Mouse (Mus musculus): ENCODE results near the gene Rnf183.

The Rnf183 gene

DNA sequence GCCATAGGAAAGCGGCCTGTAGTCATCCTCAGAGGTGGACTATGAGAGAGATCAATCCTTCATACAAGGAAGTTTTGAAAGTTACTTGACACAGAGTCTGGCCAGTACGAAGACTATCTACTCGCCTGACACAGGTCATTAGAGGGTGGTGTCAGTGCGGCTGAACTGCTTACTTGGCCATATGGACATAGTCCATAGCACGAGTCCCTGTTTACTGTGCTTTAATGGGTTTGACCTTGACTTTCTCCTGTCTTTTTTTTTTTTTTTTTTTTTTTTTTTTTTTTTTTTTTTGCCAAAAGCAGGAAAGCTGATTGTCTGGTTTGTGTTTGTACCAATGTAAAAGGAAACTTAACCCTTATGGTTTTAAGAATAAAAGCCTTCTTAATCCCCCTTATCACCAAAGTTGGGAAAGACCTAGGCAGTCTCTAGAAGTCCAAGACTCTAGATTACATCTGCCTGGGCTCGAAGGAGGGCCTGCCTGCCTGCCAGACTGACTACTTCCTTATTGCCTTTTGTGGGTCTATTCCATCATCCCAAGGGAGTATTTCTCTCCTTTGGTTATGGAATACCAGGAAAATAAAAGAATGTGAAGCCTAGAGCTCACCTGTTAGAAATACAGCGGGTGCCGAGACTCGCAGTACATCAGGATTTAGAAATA lies 55.2 kb downstream of the Rnf183 start:
- no peak for DNase-seq

All from cerebellum, postnatal 36 days (tissue).